Mouse (Mus musculus) intestine, embryonic 16.5 days (tissue): ENCODE measurements at regions not wholly inside any gene's neighbourhood (a gene's known extent, or its start where the extent isn't known, plus 50 kb on each side); places are given as distances from the start of the nearest gene placed in this dataset.
"Not testable (repeated sequence)": the region's sequence is repeated elsewhere in the genome, so short reads cannot be mapped to it uniquely, and the experiment has no call there.

Experiments used
- ATAC-seq: fragments of 200-750 bp; cut with Nextera tagmentation; 2 replicates; pipeline ENCODE4 v1.8.0; 2017; ENCODE audit warnings: moderate TSS enrichment, moderate library complexity
- H3K27ac ChIP-seq: fragments of 300-500 bp; sonication (generic); 2 replicates; pipeline ENCODE4 v1.5.1; 2014; ENCODE audit warnings: mild to moderate bottlenecking, low read length
- H3K27me3 ChIP-seq: fragments of 300-500 bp; sonication (generic); replicated peaks from 2 replicates; pipeline ENCODE4 v1.6.1; 2014; ENCODE audit warnings: low read length, control low read depth, mixed read lengths; ENCODE audit not compliant: control insufficient read depth, insufficient read depth
- H3K36me3 ChIP-seq: fragments of 300-500 bp; sonication (generic); 2 replicates; pipeline ENCODE4 v1.6.1; 2014; ENCODE audit warnings: low read length, control low read depth; ENCODE audit not compliant: control insufficient read depth, insufficient read depth
- H3K4me1 ChIP-seq: fragments of 300-500 bp; sonication (generic); 2 replicates; pipeline ENCODE4 v1.6.1; 2014; ENCODE audit warnings: low read length, control low read depth, mixed read lengths; ENCODE audit not compliant: control insufficient read depth, insufficient read depth
- H3K4me2 ChIP-seq: fragments of 300-500 bp; sonication (generic); 2 replicates; pipeline ENCODE4 v1.6.1; 2014; ENCODE audit warnings: low read depth, low read length, control low read depth
- H3K4me3 ChIP-seq: fragments of 300-500 bp; sonication (generic); 2 replicates; pipeline ENCODE4 v1.5.1; 2014; ENCODE audit warnings: mild to moderate bottlenecking, low read length
- H3K9ac ChIP-seq: fragments of 300-500 bp; sonication (generic); 2 replicates; pipeline ENCODE4 v1.6.1; 2014; ENCODE audit warnings: low read depth, low read length
- H3K9me3 ChIP-seq: fragments of 300-500 bp; sonication (generic); 2 replicates; pipeline ENCODE4 v1.6.1; 2016; ENCODE audit warnings: low read length, control low read depth; ENCODE audit not compliant: control insufficient read depth
- WGBS: fragments of 180-500 bp; shearing (Covaris S2); extraction: QIAGEN DNeasy Blood & Tissue Kit; methylation state at CpG from one replicate; pipeline ENCODE4 v1.1.7; 2014; 5-methylcytosine and 5-hydroxymethylcytosine counted together

- not testable (repeated sequence) for H3K27me3 ChIP-seq, H3K27ac ChIP-seq, H3K4me3 ChIP-seq, H3K9me3 ChIP-seq, H3K4me2 ChIP-seq, H3K4me1 ChIP-seq, H3K36me3 ChIP-seq, H3K9ac ChIP-seq
- ATAC-seq = peak; percentile 92
- WGBS = 48% methylated on average over 3 of the region's 3 CpGs
Measured at GRCm38 (mm10) chr3:59563486-59564006, 166.0 kb upstream of the Gm5538 start.

- no peak for ATAC-seq
- no peaks in the 10 kb centered on the region for H3K4me1 ChIP-seq
- H3K36me3 ChIP-seq = no peaks in the 10 kb centered on the region
- no peaks in the 10 kb centered on the region for H3K9me3 ChIP-seq
- no peak overlapping the region for H3K27ac ChIP-seq
- H3K9ac ChIP-seq = no peak overlapping the region
- 75% methylated on average over 2 of the region's 2 CpGs for WGBS
- H3K4me2 ChIP-seq = no peak overlapping the region
- no peak overlapping the region for H3K4me3 ChIP-seq
- no peaks in the 10 kb centered on the region for H3K27me3 ChIP-seq
Measured at GRCm38 (mm10) chr3:59542621-59543020, 187.0 kb upstream of the Gm5538 start.

- not testable (repeated sequence) for H3K27ac ChIP-seq, ATAC-seq, H3K4me2 ChIP-seq, H3K27me3 ChIP-seq, H3K36me3 ChIP-seq, H3K9ac ChIP-seq, H3K4me1 ChIP-seq, H3K9me3 ChIP-seq, H3K4me3 ChIP-seq
Measured at GRCm38 (mm10) chr3:59540547-59540946, 189.0 kb upstream of the Gm5538 start.

DNA sequence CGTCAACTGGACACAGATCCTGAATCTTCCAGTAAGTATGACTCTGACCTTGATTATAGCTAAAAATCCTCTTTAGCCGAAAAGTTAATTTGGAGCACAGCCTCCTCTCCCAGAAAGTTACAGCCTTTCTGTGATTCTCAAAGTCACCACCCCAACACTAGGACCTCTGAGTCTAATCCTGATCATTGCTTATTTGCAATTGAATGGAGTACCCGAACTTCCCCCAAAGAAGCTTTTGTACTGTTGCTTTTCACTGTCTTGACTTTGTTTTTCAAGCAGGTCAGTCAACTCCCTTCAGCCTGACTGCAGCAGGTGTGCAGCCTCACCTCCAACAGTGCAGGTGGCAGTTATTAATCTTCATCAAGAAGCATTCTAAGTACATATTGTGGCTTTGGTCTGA, 189.7 kb upstream of the Gm5538 start:
- not testable (repeated sequence) for H3K9ac ChIP-seq, H3K4me3 ChIP-seq, H3K27ac ChIP-seq, H3K36me3 ChIP-seq, H3K4me1 ChIP-seq, H3K9me3 ChIP-seq, H3K4me2 ChIP-seq, H3K27me3 ChIP-seq, ATAC-seq
- WGBS = 95% methylated on average over 3 of the region's 3 CpGs

DNA sequence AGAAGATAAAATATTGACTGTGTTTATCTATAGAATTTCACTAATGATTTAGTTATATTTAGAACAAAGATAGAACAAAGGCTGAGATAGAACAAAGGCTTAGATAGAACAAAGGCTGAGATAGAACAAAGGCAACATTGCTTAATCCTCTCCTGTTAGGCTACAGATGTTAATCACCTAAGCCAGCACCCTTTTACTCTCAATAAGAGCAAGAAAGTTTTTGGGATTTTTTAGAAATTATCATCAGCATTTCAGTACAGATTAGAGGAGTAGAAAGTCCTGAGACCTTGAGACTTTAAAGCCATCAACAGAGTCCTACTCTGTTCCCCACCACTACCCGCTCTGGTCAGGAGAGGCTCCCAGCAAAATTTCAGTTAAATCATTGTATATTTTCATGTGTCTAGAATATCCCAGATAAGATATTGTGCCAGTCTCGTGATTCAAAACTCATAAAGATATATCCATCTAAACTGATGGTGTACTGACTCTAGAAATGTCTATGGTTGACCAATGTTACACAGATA, 187.2 kb upstream of the Igsf10 start:
- H3K27ac ChIP-seq = no peak overlapping the region
- no peaks in the 10 kb centered on the region for H3K36me3 ChIP-seq
- peak; percentile 86 for ATAC-seq
- H3K9ac ChIP-seq = no peak overlapping the region
- 66% methylated on average over 2 of the region's 2 CpGs for WGBS
- no peaks in the 10 kb centered on the region for H3K27me3 ChIP-seq
- no peaks in the 10 kb centered on the region for H3K4me1 ChIP-seq
- no peak overlapping the region for H3K4me3 ChIP-seq
- H3K9me3 ChIP-seq = no peaks in the 10 kb centered on the region
- no peak overlapping the region for H3K4me2 ChIP-seq

GRCm38 (mm10) chr3:59530592-59531310, 186.6 kb upstream of the Igsf10 start:
- no peak overlapping the region for H3K4me3 ChIP-seq
- 48% methylated on average over 9 of the region's 9 CpGs for WGBS
- peak; percentile 92 for ATAC-seq
- no peaks in the 10 kb centered on the region for H3K9me3 ChIP-seq
- H3K4me1 ChIP-seq = no peaks in the 10 kb centered on the region
- H3K27me3 ChIP-seq = no peaks in the 10 kb centered on the region
- 0 out of 2 replicates have a peak overlapping the region, but pooled peaks have one; percentile 5 for H3K4me2 ChIP-seq
- no peak overlapping the region for H3K9ac ChIP-seq
- H3K27ac ChIP-seq = no peak overlapping the region
- no peaks in the 10 kb centered on the region for H3K36me3 ChIP-seq

DNA sequence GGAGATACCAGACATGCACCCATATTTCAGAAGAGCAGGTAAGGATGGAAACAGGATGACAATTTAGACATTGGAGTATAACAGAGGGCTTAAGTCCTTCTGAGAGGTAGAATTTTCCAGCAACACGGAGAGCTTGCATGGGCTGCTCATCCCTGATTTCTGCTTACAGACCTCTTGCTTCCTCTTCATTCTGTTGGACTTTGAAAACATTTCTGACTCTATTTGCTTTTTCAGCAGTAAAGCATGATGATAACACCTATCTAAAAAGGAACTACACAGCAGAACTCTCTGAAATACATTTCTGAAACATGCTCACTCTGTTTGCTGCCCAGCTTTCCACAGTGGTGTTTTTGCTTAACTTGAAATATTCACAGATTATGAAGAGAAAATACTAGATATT, 176.6 kb upstream of the Igsf10 start:
- H3K4me2 ChIP-seq = no peak overlapping the region
- peak; percentile 64 for ATAC-seq
- no peak overlapping the region for H3K27ac ChIP-seq
- H3K9me3 ChIP-seq = no peaks in the 10 kb centered on the region
- H3K27me3 ChIP-seq = no peaks in the 10 kb centered on the region
- no peak overlapping the region for H3K9ac ChIP-seq
- H3K4me1 ChIP-seq = no peaks in the 10 kb centered on the region
- 59% methylated on average over 1 of the region's 1 CpGs for WGBS
- H3K4me3 ChIP-seq = no peak overlapping the region
- H3K36me3 ChIP-seq = no peaks in the 10 kb centered on the region

DNA sequence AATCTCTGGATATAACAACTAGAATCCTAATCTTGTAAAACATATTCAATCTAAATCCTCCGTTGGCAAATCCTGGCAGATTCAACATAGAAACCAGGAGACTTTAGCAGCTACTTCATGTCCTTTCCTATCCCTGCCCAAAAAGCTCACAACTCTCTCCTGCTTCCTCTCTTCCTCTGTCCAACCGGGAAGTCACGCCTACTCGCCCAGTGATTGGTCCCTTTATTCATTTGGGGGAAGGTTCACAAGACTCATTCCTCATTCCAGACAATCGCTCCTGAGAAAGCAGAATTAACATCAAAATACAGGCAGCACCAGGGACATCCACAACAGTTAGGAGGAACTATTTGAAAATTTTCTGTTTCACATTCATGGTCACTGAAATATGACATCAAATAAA, 133.9 kb upstream of the Igsf10 start:
- ATAC-seq = no peak
- Histone ChIP-seq H3K27ac (no peak overlapping the region), H3K9ac (no peak overlapping the region), H3K27me3 (no peaks in the 10 kb centered on the region), H3K4me2 (no peak overlapping the region), H3K36me3 (no peaks in the 10 kb centered on the region), H3K4me3 (no peak overlapping the region), H3K9me3 (no peaks in the 10 kb centered on the region), H3K4me1 (no peaks in the 10 kb centered on the region)
- WGBS = 25% methylated on average over 5 of the region's 5 CpGs

GRCm38 (mm10) chr3:59477441-59478061, 133.4 kb upstream of the Igsf10 start:
- ATAC-seq = no peak

More at GRCm38 (mm10) chr3:59477441-59478061, 133.4 kb upstream of the Igsf10 start:
- H3K36me3 ChIP-seq = no peaks in the 10 kb centered on the region
- H3K4me2 ChIP-seq = no peak overlapping the region
- no peak overlapping the region for H3K27ac ChIP-seq
- H3K9me3 ChIP-seq = no peaks in the 10 kb centered on the region
- no peaks in the 10 kb centered on the region for H3K4me1 ChIP-seq
- H3K4me3 ChIP-seq = no peak overlapping the region
- 48% methylated on average over 6 of the region's 6 CpGs for WGBS
- no peak overlapping the region for H3K9ac ChIP-seq
- H3K27me3 ChIP-seq = no peaks in the 10 kb centered on the region
